Mouse (Mus musculus): ENCODE results near the gene Zpr1.

DNA sequence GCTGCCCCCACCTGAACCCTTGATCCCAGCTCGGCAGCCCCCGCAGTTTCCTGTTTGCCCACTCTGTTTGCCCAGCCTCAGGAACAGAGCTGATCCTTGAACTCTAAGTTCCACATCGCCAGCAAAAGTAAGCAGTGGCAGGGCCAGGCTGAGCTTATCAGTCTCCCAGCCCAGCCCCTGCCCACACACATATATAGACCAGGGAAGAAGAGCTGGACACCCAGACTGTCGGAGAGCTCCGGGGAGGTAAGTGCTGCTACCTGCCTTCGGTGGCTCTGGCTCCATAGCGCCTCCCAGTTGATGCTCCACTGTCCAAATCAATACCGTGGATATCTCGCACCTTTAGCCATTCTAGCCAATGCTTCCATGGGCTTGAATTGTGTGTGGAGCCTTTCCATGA, 44.4 kb upstream of the Zpr1 start, which contains the start of gene Apoa1:
- TF ChIP-seq CTCF (IDR thresholded peaks at IDR 0.05; ENCODE audit: low read depth, low read length) (no peak), GATA2 (IDR thresholded peaks at IDR 0.05; ENCODE audit: borderline replicate concordance, low read depth, low read length) (no peak), POLR2AphosphoS5 (IDR thresholded peaks at IDR 0.05; ENCODE audit: insufficient replicate concordance, low read depth, low read length) (no peak), GATA1 (IDR thresholded peaks at IDR 0.05; ENCODE audit: borderline replicate concordance, low read length) (no peak), TAL1 (conservative IDR thresholded peaks at IDR 0.05; ENCODE audit: low read depth, low read length) (no peak)

All from G1E (cell line).